Mouse (Mus musculus): ENCODE results near the gene 1700015F17Rik. TPM values are rescaled to one million over a fixed set of nuclear protein-coding genes. Genes with fewer than 3 reads are reported as not detected.

1700015F17Rik gene
- polyA plus RNA-seq, 1 experiment from 2014 or later = not detected

- no peak overlapping the region for H3K27ac ChIP-seq
- H3K9ac ChIP-seq = no peak overlapping the region
- H3K4me3 ChIP-seq = no peak overlapping the region
- ATAC-seq (ENCODE audit: insufficient number of reproducible peaks, insufficient read depth, low FRiP score, low TSS enrichment, low read depth) = no peak
- H3K27me3 ChIP-seq = no peaks in the 10 kb centered on the region
- H3K36me3 ChIP-seq = no peaks in the 10 kb centered on the region
- no peaks in the 10 kb centered on the region for H3K9me3 ChIP-seq
- H3K4me2 ChIP-seq = no peak overlapping the region
- WGBS = 93% methylated on average over 2 of the region's 2 CpGs
- H3K4me1 ChIP-seq = no peaks in the 10 kb centered on the region
Observed at GRCm38 (mm10) chr5:5421439-5421838, 57.5 kb downstream of the 1700015F17Rik start.

GRCm38 (mm10) chr5:5419992-5420455 is 58.9 kb downstream of the 1700015F17Rik start, which contains the start of gene Cdk14:
Gene Cdk14, minus strand, starts transcription at chr5:5420312.
- no peak within 1 kb of the TSS for H3K9ac ChIP-seq
- H3K36me3 ChIP-seq = no peaks in the 10 kb centered on the region
- H3K4me2 ChIP-seq = no peak within 1 kb of the TSS
- H3K9me3 ChIP-seq = no peaks in the 10 kb centered on the region
- H3K27me3 ChIP-seq = no peaks in the 10 kb centered on the region
- ATAC-seq (ENCODE audit: insufficient number of reproducible peaks, insufficient read depth, low FRiP score, low TSS enrichment, low read depth) = no peak
- no peak within 1 kb of the TSS for H3K4me3 ChIP-seq
- no peaks in the 10 kb centered on the region for H3K4me1 ChIP-seq
- H3K27ac ChIP-seq = no peak within 1 kb of the TSS
- WGBS = 81% methylated on average over 9 of the region's 9 CpGs

GRCm38 (mm10) chr5:5419253-5419652 is 59.7 kb downstream of the 1700015F17Rik start:
- no peak for ATAC-seq (ENCODE audit: insufficient number of reproducible peaks, insufficient read depth, low FRiP score, low TSS enrichment, low read depth)
- no peak overlapping the region for H3K4me2 ChIP-seq
- H3K36me3 ChIP-seq = no peaks in the 10 kb centered on the region
- H3K9me3 ChIP-seq = no peaks in the 10 kb centered on the region
- no peak overlapping the region for H3K9ac ChIP-seq
- no peak overlapping the region for H3K27ac ChIP-seq
- H3K4me3 ChIP-seq = no peak overlapping the region
- H3K27me3 ChIP-seq = no peaks in the 10 kb centered on the region
- WGBS = 72% methylated on average over 1 of the region's 1 CpGs
- H3K4me1 ChIP-seq = no peaks in the 10 kb centered on the region

- ATAC-seq (ENCODE audit: insufficient number of reproducible peaks, insufficient read depth, low FRiP score, low TSS enrichment, low read depth) = no peak
- no peaks in the 10 kb centered on the region for H3K27me3 ChIP-seq
- no peaks in the 10 kb centered on the region for H3K36me3 ChIP-seq
- H3K4me1 ChIP-seq = no peaks in the 10 kb centered on the region
- H3K9ac ChIP-seq = no peak overlapping the region
- no peaks in the 10 kb centered on the region for H3K9me3 ChIP-seq
- no peak overlapping the region for H3K4me3 ChIP-seq
- H3K4me2 ChIP-seq = no peak overlapping the region
- WGBS = 70% methylated on average over 3 of the region's 3 CpGs
- H3K27ac ChIP-seq = no peak overlapping the region
Observed at GRCm38 (mm10) chr5:5414835-5415234, 64.1 kb downstream of the 1700015F17Rik start.

- Histone ChIP-seq H3K27me3 (no peaks in the 10 kb centered on the region), H3K4me3 (no peak overlapping the region), H3K36me3 (no peaks in the 10 kb centered on the region), H3K4me2 (no peak overlapping the region), H3K4me1 (no peaks in the 10 kb centered on the region), H3K9ac (no peak overlapping the region), H3K27ac (no peak overlapping the region), H3K9me3 (no peaks in the 10 kb centered on the region)
- WGBS = 92% methylated on average over 2 of the region's 2 CpGs
- no peak for ATAC-seq (ENCODE audit: insufficient number of reproducible peaks, insufficient read depth, low FRiP score, low TSS enrichment, low read depth)
Observed at GRCm38 (mm10) chr5:5411886-5412285, 67.1 kb downstream of the 1700015F17Rik start.

- no peak overlapping the region for H3K4me3 ChIP-seq
- no peak for ATAC-seq (ENCODE audit: insufficient number of reproducible peaks, insufficient read depth, low FRiP score, low TSS enrichment, low read depth)
- 74% methylated on average over 4 of the region's 4 CpGs for WGBS
- H3K9me3 ChIP-seq = no peaks in the 10 kb centered on the region
- H3K27ac ChIP-seq = no peak overlapping the region
- no peaks in the 10 kb centered on the region for H3K4me1 ChIP-seq
- H3K27me3 ChIP-seq = no peaks in the 10 kb centered on the region
- H3K36me3 ChIP-seq = no peaks in the 10 kb centered on the region
- H3K9ac ChIP-seq = no peak overlapping the region
- no peak overlapping the region for H3K4me2 ChIP-seq
Observed at GRCm38 (mm10) chr5:5401986-5402385, 77.0 kb downstream of the 1700015F17Rik start.

- Histone ChIP-seq H3K36me3 (no peaks in the 10 kb centered on the region), H3K9me3 (no peaks in the 10 kb centered on the region), H3K4me2 (no peak overlapping the region), H3K9ac (no peak overlapping the region), H3K27ac (no peak overlapping the region), H3K4me1 (no peaks in the 10 kb centered on the region), H3K4me3 (no peak overlapping the region), H3K27me3 (no peaks in the 10 kb centered on the region)
- no peak for ATAC-seq (ENCODE audit: insufficient number of reproducible peaks, insufficient read depth, low FRiP score, low TSS enrichment, low read depth)
- whole genome bisulfite sequencing = 56% methylated on average over 3 of the region's 3 CpGs
Observed at GRCm38 (mm10) chr5:5392786-5393185, 86.2 kb downstream of the 1700015F17Rik start.

Other genes starting within 250 kb of the 1700015F17Rik start
- 24.5 and 31.5 TPM in 2 replicates for gene Cdk14, start 58.8 kb downstream of the 1700015F17Rik start, polyA plus RNA-seq (2015; fragmentation: Nextera tagmentation; extraction: Ambion mirVana)
- 19.7 and 21.4 TPM in 2 replicates for gene Cldn12, start 35.8 kb upstream of the 1700015F17Rik start, polyA plus RNA-seq (2015; fragmentation: Nextera tagmentation; extraction: Ambion mirVana)
- 25.0 and 28.4 TPM in 2 replicates for gene Gtpbp10, start 80.4 kb upstream of the 1700015F17Rik start, polyA plus RNA-seq (2015; fragmentation: Nextera tagmentation; extraction: Ambion mirVana)
- gene Gm8773, start 94.7 kb upstream of the 1700015F17Rik start, polyA plus RNA-seq (2015; fragmentation: Nextera tagmentation; extraction: Ambion mirVana) = 6.6 and 6.8 TPM in 2 replicates
- 2.4 and 2.9 TPM in 2 replicates for gene Cfap69, start 185.1 kb upstream of the 1700015F17Rik start, polyA plus RNA-seq (2015; fragmentation: Nextera tagmentation; extraction: Ambion mirVana)
- gene Steap2, start 215.4 kb upstream of the 1700015F17Rik start, polyA plus RNA-seq (2015; fragmentation: Nextera tagmentation; extraction: Ambion mirVana) = 7.8 and 7.9 TPM in 2 replicates

All from embryonic facial prominence, embryonic 13.5 days (tissue).